Mouse (Mus musculus): Measurements from ENCODE around the gene Mrpl33. TPM values are rescaled to one million over a fixed set of nuclear protein-coding genes. Genes with fewer than 3 reads are reported as not detected.

Gene Mrpl33
- total RNA-seq, 4 experiments from 2014 or later: 306 to 352 (median 322) TPM

DNA sequence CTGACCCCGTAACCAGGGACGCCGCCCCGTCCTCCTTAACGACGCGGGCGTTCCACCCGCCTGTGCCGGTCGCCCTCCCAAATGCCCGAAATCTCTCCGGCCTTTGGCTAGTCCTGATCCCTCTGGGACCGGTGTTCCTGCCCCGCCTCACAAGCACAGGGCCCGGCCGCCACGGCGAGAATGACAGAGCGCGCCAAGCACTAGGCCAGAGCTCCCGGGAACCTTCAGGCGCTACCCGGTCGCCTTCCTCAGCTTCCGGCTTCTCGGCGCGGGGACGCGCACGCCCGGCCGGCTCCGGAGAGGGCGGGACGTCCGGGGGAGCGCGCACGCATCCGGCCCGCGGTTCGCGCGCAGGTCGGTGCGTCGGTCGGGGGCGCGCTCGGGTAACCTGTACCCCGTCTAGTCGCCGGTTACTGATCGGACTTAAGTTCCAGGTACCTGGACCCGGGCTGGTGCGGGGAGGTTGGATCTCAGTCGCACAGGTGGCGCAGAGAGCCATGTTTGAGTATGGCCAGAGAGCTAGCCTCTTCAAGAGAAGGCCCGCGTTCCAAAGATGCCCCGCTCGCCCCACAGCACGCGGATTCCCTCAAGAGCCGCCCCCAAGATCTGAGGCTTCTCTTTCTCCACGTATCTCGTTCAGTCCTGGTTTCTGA, 101.0 kb downstream of the Mrpl33 start, which contains the start of gene Babam2:
Gene Babam2 (plus strand): TSS at position 41 of the 653 bp plus-strand sequence.
- peak; percentile 86 for DNase-seq (ENCODE audit: low spot score)

DNA sequence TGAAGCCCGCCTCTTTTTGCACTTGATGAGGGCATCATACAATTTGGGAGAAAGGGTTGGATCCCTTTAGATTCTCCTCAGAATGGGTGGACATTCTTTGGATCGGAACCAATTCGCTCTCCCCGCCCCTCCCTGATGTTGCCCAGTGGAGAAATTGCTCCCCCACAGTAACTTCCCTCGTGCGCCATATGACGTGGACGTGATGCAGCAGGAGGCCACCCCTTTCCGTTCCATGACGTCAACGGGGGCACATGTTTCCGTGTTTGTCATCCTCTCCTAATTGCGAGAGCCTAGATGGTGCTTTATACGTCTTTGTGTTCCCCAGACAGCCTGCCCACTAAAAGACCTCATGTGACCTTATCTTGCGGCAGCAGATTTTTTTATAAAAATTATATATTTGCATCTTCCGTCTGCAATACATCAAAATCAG, 101.6 kb downstream of the Mrpl33 start:
- DNase-seq (ENCODE audit: low spot score): peak; percentile 92

DNA sequence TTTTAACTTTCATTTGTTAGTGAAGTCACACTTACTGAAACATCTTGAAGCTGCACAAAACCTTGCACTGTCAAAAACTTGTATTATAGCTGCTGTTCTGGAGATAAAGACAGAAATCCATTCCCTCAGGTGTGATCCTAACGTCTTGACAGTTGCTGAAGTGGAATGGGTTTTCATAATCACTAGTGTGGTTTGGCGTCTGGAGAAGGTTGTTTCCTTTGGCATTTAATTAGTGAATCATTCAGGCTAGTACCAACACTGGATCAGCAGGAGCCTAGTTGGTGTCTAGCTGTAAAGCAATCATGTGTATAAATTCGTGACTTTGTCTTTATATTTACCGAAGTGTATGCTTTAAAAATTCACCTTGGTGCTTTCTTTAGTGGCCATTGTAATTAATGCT, 102.2 kb downstream of the Mrpl33 start:
- DNase-seq (ENCODE audit: low spot score): no peak

DNA sequence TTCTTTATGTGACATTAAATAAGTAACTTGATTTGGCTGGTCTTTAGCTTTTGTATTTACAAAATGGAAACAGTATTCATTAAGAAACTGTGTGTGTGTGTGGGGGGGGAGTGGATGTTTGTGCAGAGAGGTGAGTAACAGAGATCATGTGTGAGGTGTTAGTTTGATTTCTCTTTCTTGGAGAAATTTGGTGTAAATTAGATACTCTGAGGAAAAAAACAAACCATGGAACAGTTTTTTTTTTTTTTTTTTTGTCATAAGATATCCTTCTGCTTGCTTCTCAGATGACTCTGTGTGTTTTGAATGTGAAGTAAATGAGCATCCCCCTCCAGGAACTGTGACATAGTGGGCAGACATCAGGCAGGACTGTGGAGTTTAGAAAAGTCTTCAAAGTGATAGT, 102.7 kb downstream of the Mrpl33 start:
- DNase-seq (ENCODE audit: low spot score): no peak

DNA sequence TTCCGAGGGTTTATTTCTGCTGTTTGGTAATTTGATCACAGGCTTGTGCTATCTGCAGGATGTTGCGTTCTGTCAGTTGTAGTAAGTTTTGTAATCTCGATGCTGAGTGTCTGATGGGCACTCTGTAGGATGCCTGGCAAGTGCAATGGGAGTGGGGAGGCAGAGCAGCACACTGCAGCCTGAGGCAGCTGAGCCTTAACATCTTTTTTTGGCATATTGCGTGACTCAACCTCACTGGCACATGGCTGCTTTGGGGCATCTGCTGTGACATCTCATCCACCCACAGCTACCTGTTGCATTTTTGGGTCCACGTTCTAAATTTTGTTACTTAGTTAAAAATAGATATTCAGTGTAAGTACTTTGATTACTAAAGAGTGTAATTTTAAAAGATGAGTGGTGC, 108.2 kb downstream of the Mrpl33 start:
- no peak for DNase-seq (ENCODE audit: low spot score)

DNA sequence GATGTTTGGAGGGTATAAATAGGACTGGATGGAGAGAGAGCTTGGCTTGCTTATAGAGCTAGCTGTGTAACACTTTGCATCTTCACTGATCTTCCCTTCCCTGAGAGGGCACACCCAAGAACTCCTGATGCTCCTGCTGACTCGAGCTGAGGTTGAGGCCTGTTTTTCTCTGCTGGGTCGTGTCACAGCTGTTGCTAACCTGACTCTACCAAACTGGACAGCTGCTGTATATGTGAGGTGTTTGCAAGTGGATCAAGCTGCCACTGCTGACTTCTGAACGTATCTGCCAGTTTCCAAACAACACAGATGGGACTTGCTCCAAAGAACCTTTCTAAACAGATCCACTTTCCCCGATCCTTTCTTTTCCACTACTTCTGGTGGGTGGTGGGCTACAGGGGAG, 110.1 kb downstream of the Mrpl33 start:
- no peak for DNase-seq (ENCODE audit: low spot score)

DNA sequence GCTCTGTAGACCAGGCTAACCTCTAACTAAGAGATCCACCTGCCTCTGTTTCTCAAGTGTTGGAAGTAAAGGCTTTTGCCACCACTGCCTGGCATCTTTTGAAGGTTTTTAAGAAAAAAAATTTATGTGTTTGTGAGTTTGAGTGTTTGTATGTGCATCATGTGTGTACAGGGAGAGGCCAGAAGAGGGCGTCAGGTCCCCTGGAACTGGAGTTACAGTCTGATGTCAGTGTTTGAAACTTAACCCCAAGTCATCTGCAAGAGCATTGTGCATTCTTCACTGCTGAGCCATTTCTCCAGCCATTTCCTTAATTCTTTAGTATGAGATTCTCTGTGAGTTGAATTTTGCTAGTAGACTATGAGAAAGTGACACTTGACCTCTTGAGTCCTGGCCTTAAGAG, 112.7 kb downstream of the Mrpl33 start:
- no peak for DNase-seq (ENCODE audit: low spot score)

DNA sequence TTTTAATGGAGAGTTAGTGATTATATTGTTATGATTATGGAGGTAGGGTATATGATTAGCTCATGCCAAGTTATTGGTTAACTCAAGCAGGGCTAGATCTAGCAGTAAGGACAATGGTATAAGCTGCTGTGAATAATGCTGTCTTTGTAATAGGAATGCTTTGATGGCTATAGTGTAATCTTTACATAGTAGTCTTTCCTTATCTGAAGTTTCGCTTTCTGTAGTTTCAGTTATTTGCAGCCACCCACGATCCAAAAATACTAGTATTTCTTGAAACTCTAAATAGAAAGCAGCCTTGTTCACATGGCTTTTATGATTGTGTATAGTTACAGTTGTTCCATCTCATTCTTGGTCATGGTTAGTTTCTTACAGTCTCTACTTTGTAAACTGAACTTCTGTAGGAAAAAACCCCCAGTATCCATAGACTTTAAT, 116.6 kb downstream of the Mrpl33 start:
- no peak for DNase-seq (ENCODE audit: low spot score)

DNA sequence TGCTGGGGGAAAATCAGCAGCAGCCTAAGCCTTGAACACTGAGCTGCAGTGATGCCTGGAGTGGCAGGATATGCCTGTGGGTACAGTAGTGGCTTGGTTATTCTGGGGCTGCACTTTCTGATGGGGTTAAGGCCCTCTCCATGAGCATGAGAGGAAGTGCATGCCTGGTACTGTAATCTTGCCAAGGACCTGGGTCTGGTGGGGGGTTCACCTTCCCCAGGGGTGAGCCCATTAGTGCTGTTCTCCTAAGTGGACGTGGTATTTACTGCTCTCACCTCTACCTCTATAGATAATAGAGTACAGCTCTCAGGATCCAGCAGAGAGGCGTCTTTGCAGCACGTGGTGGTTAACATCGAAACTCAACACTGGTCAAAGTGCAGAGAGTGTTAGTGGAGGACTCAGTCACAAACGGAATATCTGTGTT, 117.1 kb downstream of the Mrpl33 start:
- DNase-seq (ENCODE audit: low spot score): no peak

Small RNA genes within 50 kb of the gene (microRNA-seq; reads per million reads assigned to microRNA genes)
- not detected for gene Mir3473e

Other genes with a start within 250 kb of the Mrpl33 start
- 10 to 100 TPM; 24.5 to 27.2 (median 26.8) TPM for gene Zfp512, start 144.5 kb upstream of the Mrpl33 start, total RNA-seq (2022)
- gene 4930548H24Rik, start 111.2 kb upstream of the Mrpl33 start, total RNA-seq (2022): under 1 TPM in 1 of 4 experiments, not detected in 3; 0.22 TPM
- gene Gpn1, start 102.2 kb upstream of the Mrpl33 start, total RNA-seq (2022): 10 to 100 TPM; 23.0 to 27.7 (median 24.3) TPM
- 10 to 100 TPM; 20.2 to 24.4 (median 23.1) TPM for gene Slc4a1ap, start 69.9 kb upstream of the Mrpl33 start, total RNA-seq (2022)
- 10 to 100 TPM; 12.8 to 13.8 (median 12.9) TPM for gene Supt7l, start 69.1 kb upstream of the Mrpl33 start, total RNA-seq (2022)
- 1 to 10 TPM; 3.5 to 5.3 (median 4.3) TPM for gene Rbks, start 100.7 kb downstream of the Mrpl33 start, total RNA-seq (2022)
- gene Babam2, start 100.7 kb downstream of the Mrpl33 start, total RNA-seq (2022): 10 to 100 TPM; 31.2 to 35.8 (median 35.0) TPM